Mouse (Mus musculus): Measurements from ENCODE around the gene Rad51b.

Gene Rad51b

DNA sequence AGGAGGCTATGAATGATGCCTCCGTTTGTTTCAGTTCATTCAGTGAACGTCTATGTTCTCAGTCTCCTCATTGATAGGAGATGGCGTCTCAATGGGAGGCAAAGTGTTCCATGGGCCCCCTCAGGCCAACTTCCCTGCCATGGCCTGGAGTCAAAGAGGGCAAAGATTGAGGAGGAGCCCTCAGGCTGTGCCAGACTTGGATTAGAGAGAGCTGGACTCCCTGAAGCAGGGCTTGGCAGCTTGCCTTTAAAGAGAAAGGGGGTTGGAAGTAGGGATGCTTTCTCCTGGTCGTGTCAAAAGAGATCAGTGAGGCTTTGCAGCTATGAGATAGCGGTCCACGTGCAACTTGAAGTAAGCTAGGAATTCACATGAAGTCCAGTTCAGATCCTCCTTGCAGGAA is 469.0 kb downstream of the Rad51b start:
- DNase-seq (ENCODE audit: low spot score): no peak

DNA sequence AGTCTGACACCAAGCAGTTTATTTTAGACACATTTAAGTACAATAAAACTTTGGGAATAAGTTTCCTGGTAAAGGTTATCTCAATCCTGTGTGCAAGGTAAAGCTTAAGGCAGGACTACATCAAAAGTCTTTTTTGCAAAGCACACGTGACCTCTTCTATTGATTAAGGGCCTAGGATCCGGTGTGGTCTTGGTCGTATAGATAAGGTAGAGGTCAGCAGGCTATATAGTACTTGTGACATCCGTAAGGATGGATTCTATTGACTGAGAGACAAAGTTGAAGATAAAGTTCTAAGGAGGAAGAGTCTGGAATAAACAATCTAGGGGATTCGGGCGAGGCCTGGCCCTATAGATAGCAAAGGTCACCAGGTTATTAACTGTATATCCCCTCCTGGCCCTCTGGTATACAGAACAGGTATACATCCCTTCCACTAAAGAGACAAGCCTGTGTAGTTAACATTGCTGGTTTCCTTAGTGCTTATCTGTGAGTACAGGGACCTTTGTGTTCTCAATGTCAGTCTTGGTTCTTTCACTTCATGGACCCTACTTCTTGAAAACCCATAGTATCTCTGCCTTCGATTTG is 471.8 kb downstream of the Rad51b start:
- no peak for DNase-seq (ENCODE audit: low spot score)

DNA sequence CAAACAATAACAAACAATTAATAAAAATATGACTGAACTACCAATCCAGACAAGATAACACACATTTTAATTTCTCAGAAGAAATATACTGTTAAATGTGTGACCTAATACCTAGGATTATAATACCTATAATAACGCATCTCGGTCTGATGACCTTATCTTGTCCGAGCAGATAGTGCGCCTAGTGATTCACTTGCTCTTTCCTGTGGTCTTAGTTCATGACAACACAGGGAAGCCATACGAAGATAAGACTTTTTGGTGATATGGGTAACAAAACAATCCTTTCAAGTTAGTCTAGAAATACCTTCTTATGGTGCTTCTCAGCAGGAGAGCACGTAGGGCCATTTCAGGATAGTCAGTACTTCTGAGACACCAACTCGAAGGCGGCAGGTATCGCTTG is 472.7 kb downstream of the Rad51b start:
- no peak for DNase-seq (ENCODE audit: low spot score)

GRCm38 (mm10) chr12:79771194-79771593 is 474.1 kb downstream of the Rad51b start:
- DNase-seq (ENCODE audit: low spot score): no peak

- DNase-seq (ENCODE audit: low spot score): no peak
These were observed 474.7 kb downstream of the Rad51b start for GRCm38 (mm10) chr12:79771741-79772140.

DNA sequence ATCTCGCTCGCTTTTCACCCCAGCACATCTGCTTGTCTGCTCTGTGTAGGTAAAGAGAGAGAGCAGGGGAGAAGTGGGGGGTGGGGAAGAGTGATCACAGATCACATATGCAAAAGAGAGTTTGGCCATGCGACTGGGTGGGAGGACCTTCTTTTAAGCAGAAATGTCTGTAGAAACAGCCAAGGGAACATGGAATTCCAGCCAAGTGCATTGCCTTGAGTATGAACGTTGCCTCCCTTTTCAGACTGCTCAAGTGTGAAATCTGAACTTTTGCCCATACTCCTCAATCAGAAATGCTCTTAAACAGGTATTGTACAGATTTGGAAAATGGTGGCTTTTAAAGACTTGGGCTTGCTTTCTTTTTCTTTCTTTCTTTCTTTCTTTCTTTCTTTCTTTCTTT is 476.2 kb downstream of the Rad51b start:
- DNase-seq (ENCODE audit: low spot score): no peak

DNA sequence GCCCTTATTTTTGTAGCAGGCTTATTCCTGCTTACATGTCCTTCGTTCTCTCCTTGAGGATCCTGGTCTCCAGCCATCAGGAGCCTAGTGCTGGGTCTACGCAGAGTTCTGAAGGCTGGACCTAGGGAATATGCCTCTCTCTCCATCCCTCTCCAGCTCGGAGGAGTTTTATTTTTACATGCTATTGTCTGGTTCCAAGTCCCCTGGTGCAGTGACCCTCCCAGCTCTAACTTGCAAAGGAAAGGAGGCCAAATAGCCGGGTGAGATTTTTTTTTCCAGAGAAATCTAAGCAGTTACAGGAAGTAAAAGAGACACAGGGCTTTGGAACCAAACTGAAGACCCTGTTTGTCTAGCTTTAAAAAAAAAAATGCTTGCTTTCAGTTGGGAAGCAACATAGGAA is 477.5 kb downstream of the Rad51b start:
- DNase-seq (ENCODE audit: low spot score): no peak

DNA sequence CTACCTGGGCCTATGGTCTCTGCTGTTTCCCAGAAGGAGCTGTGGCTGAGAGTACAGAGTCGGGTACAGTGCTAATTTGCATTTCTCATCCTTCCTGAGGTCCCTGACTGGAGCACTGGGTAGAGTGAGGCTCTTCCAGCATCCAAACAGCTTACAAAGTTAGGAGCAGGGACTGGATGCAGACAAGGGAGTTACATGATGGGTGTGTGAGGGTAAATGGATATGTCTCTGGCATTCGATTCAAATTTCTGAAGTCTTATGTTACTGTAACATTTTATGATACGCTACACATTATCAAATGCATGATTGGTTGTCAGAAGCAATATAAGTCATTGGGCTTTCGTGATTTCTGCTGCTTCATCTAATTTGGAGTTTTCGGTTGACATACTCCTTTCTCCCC is 479.7 kb downstream of the Rad51b start:
- no peak for DNase-seq (ENCODE audit: low spot score)

- DNase-seq (ENCODE audit: low spot score): no peak
These were observed 483.7 kb downstream of the Rad51b start for GRCm38 (mm10) chr12:79780745-79781144.

DNA sequence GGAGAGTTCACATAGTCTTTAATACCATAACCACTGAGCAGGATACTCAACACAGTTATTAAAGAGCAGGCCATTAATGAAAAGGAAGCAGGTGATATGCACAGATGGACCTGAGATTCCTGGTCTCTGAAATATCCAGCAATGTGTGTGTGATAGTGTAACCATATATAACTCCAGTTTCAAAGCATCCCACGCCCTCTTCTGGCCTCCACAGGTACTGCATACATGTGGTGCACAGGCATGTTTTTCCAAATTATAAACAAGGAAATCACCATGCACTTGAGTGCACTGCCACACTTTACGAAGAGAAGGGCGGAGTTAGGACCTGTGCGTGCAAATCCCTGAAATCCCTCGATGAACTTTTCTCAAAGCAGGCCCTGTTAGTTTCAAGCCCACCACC is 484.7 kb downstream of the Rad51b start:
- no peak for DNase-seq (ENCODE audit: low spot score)

GRCm38 (mm10) chr12:79782444-79783117 is 485.5 kb downstream of the Rad51b start:
- no peak for DNase-seq (ENCODE audit: low spot score)

DNA sequence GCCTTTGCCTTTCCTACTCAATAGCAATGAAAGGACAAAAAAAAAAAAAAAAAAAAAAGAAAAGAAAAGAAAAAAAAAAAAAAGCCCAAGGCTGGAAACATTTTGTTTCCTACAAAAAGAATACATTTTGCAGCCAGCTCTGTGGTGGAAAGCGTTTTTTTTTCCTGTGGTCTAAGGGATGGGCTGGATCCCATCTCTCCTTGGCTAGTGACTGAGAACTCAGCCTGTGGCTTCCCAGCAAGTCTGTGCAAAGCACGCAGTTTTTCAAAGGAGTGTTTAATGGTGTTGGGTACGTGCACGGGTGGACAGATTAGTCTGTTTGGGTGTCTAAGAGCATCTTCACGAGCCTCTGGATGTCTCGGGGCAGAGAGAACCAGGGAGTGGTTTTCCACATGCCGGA is 487.1 kb downstream of the Rad51b start:
- DNase-seq (ENCODE audit: low spot score): no peak

GRCm38 (mm10) chr12:79785691-79786090 is 488.6 kb downstream of the Rad51b start:
- no peak for DNase-seq (ENCODE audit: low spot score)

DNA sequence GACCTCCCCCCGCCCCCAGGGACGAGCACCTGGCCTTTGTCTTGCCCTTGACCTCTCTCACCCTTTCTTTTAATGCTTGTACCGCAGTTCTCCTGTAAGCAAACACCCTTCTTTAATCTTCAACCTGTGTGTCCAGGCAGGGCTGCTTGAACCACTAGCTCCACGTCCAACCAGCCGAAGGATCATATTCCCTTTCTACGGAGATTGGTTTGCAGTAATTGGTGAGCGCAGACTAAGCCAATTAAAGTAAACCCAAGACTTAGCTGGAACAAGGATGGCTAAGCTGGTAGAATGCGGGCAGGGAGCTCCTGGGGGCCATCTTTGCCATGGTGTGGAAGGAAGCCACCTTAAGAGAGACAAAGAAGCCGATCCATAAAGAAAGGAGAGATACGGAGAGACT is 490.5 kb downstream of the Rad51b start:
- DNase-seq (ENCODE audit: low spot score): no peak

- no peak for DNase-seq (ENCODE audit: low spot score)
These were observed 491.3 kb downstream of the Rad51b start for GRCm38 (mm10) chr12:79788340-79788739.

- no peak for DNase-seq (ENCODE audit: low spot score)
These were observed 492.4 kb downstream of the Rad51b start for GRCm38 (mm10) chr12:79789481-79789880.

- DNase-seq (ENCODE audit: low spot score): peak; percentile 26
These were observed 496.3 kb downstream of the Rad51b start for GRCm38 (mm10) chr12:79793382-79793781.

DNA sequence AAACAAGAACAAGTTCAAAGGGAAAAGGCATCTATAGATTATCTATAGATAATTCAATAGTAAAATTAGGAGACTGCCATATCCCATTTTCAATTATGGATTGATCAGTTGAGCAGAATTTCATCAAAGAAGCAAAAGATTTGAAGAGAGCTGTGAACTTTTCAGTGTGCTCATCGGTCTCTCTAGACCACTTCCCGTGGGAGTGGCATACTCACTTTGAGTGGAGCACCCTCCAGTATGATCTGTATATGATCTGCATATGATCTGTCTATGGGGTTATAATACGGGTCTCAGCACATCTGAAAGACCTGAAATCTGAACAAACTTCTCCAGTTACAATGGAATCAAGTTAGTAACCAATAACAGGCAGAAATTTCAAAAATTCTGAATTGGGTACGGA is 497.7 kb downstream of the Rad51b start:
- no peak for DNase-seq (ENCODE audit: low spot score)

DNA sequence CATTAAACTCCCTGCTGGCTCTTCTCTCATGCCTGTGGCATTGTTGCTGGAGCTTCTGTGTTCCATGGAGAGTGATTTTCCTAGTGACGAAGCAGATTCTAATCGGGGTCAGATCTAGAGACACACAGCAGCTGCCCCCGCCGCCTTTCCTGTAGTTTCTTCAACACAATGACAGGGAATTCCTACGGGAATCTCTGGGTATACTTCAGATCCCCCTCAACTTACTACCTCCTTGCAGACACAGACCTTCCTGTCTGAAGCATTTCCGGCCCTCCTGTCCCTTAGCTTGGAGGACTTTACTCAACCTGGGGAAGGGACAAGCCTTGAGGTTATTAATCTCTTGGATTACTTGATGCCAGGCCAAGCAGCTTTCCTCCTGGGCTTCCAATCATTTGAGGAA is 499.2 kb downstream of the Rad51b start:
- DNase-seq (ENCODE audit: low spot score): no peak

- DNase-seq (ENCODE audit: low spot score): no peak
These were observed 500.0 kb downstream of the Rad51b start for GRCm38 (mm10) chr12:79796823-79797821.

DNA sequence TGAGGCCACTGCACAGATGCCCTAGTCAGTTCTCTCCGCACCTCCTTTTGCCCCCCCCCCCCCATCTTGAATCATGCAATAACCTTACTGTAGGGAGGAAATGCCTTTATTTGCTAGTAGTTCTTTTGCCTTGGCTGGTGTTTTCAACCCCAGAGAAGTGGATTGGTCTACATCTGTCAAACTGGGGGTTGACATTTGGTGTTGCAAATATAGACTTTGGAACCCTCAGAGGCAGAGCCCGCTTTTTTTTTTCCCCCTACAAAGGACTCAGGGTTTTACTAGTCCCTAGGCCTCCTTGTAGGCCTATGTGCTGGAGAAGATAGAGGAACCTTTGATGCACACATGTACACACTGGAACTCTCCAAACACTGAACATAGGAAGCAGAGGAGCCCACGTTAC is 501.4 kb downstream of the Rad51b start:
- no peak for DNase-seq (ENCODE audit: low spot score)

GRCm38 (mm10) chr12:79799370-79799769 is 502.3 kb downstream of the Rad51b start:
- DNase-seq (ENCODE audit: low spot score): no peak

- no peak for DNase-seq (ENCODE audit: low spot score)
These were observed 506.6 kb downstream of the Rad51b start for GRCm38 (mm10) chr12:79803670-79804069.

Data from urinary bladder, postnatal 25 days (tissue).